ENCODE assay signal across 7 mouse cellular contexts in genomic region chr16:24449806-24450205, GRCm38 (mm10). TPM values are rescaled to one million over a fixed set of nuclear protein-coding genes. Genes with fewer than 3 reads are reported as not detected.
DNase-seq lines count a peak whose midpoint lies in the region; ATAC-seq lines count a peak whose summit lies in the region.

No protein-coding gene starts in this region.

- 26% methylated on average over 8 of the region's 8 CpGs for WGBS in neural tube, embryonic 11.5 days
- WGBS in neural tube, embryonic 15.5 days: 22% methylated on average over 8 of the region's 8 CpGs
- WGBS in heart, embryonic 10.5 days: 9% methylated on average over 8 of the region's 8 CpGs
- WGBS in kidney, embryonic 15.5 days: 20% methylated on average over 8 of the region's 8 CpGs

- 0 out of 2 replicates have a peak, but pooled peaks cover 6% of the 10 kb centered on the region for H3K4me1 ChIP-seq in neural tube, embryonic 11.5 days (ENCODE audit: control insufficient read depth, insufficient read depth, low read length)
- peaks cover 15% of the 10 kb centered on the region for H3K4me1 ChIP-seq in neural tube, embryonic 15.5 days
- peaks cover 78% of the 10 kb centered on the region for H3K4me1 ChIP-seq in heart, embryonic 10.5 days
- peaks cover 55% of the 10 kb centered on the region for H3K4me1 ChIP-seq in kidney, embryonic 15.5 days

- 0 out of 2 replicates have a peak overlapping the region, but pooled peaks have one; percentile 35 for H3K27ac ChIP-seq in neural tube, embryonic 11.5 days (ENCODE audit: low read depth, low read length)
- no peak overlapping the region for H3K27ac ChIP-seq in neural tube, embryonic 15.5 days (replicated peaks)
- H3K27ac ChIP-seq in heart, embryonic 10.5 days: peak overlapping the region; percentile 78
- H3K27ac ChIP-seq in kidney, embryonic 15.5 days: peak overlapping the region; percentile 54

- H3K4me3 ChIP-seq in neural tube, embryonic 11.5 days (ENCODE audit: low read depth, low read length): no peak overlapping the region
- H3K4me3 ChIP-seq in neural tube, embryonic 15.5 days (replicated peaks): no peak overlapping the region
- peak overlapping the region; percentile 29 for H3K4me3 ChIP-seq in heart, embryonic 10.5 days
- H3K4me3 ChIP-seq in kidney, embryonic 15.5 days (replicated peaks): no peak overlapping the region

- no peak overlapping the region for H3K4me2 ChIP-seq in neural tube, embryonic 11.5 days (ENCODE audit: low read depth)
- no peak overlapping the region for H3K4me2 ChIP-seq in neural tube, embryonic 15.5 days
- H3K4me2 ChIP-seq in kidney, embryonic 15.5 days: peak overlapping the region; percentile 14; the same call in 1 of the 2 replicates

- H3K36me3 ChIP-seq in neural tube, embryonic 11.5 days (ENCODE audit: control insufficient read depth, insufficient read depth, low read length): no peaks in the 10 kb centered on the region
- H3K36me3 ChIP-seq in neural tube, embryonic 15.5 days: no peaks in the 10 kb centered on the region
- H3K36me3 ChIP-seq in heart, embryonic 10.5 days: peaks cover 15% of the 10 kb centered on the region
- peaks cover 7% of the 10 kb centered on the region; the same call in 1 of the 2 replicates for H3K36me3 ChIP-seq in kidney, embryonic 15.5 days

- no peaks in the 10 kb centered on the region for H3K27me3 ChIP-seq in neural tube, embryonic 11.5 days (ENCODE audit: control insufficient read depth, insufficient read depth, low read length)
- H3K27me3 ChIP-seq in neural tube, embryonic 15.5 days (replicated peaks): no peaks in the 10 kb centered on the region
- H3K27me3 ChIP-seq in heart, embryonic 10.5 days (ENCODE audit: insufficient read depth, poor library complexity, severe bottlenecking): no peaks in the 10 kb centered on the region
- no peaks in the 10 kb centered on the region for H3K27me3 ChIP-seq in kidney, embryonic 15.5 days

- H3K9me3 ChIP-seq in neural tube, embryonic 11.5 days (ENCODE audit: control insufficient read depth, low read length): no peaks in the 10 kb centered on the region
- H3K9me3 ChIP-seq in neural tube, embryonic 15.5 days (replicated peaks): no peaks in the 10 kb centered on the region
- no peaks in the 10 kb centered on the region for H3K9me3 ChIP-seq in heart, embryonic 10.5 days
- no peaks in the 10 kb centered on the region for H3K9me3 ChIP-seq in kidney, embryonic 15.5 days (replicated peaks)

- H3K9ac ChIP-seq in neural tube, embryonic 11.5 days (ENCODE audit: low read length): no peak overlapping the region
- no peak overlapping the region for H3K9ac ChIP-seq in neural tube, embryonic 15.5 days (replicated peaks)
- H3K9ac ChIP-seq in kidney, embryonic 15.5 days: 0 out of 2 replicates have a peak overlapping the region, but pooled peaks have one; percentile 10

- no peak for ATAC-seq in neural tube, embryonic 11.5 days (ENCODE audit: insufficient read depth, low FRiP score, low TSS enrichment)
- no peak for ATAC-seq in neural tube, embryonic 15.5 days (ENCODE audit: low FRiP score)
- ATAC-seq in kidney, embryonic 15.5 days (replicated peaks; ENCODE audit: low FRiP score): 0 out of 2 replicates have a peak, but pooled peaks have one; percentile 23
- no peak for ATAC-seq in megakaryocyte, adult 5-6 weeks (ENCODE audit: poor library complexity, severe bottlenecking)

- no peak for DNase-seq in neural tube, embryonic 11.5 days (ENCODE audit: low spot score)
- no peak for DNase-seq in heart, embryonic 10.5 days (ENCODE audit: low spot score)
- DNase-seq in thymus, postnatal 25 days: peak; percentile 42
- no peak for DNase-seq in urinary bladder, postnatal 25 days (ENCODE audit: low spot score)

RNA-seq across cellular contexts. Expression of gene Lpp, which starts 56.5 kb away (rescaled TPM):
- polyA plus RNA-seq in neural tube, embryonic 11.5 days (2014; fragmentation: Nextera tagmentation; extraction: Ambion mirVana): 21.5 and 21.7 TPM in 2 replicates
- polyA plus RNA-seq in neural tube, embryonic 15.5 days (2015; fragmentation: Nextera tagmentation; extraction: Ambion mirVana): 10.6 and 19.5 TPM in 2 replicates
- 65.1 and 67.2 TPM in 2 replicates for polyA plus RNA-seq in heart, embryonic 10.5 days (2016; fragmentation: Nextera tagmentation; extraction: Ambion mirVana)
- polyA plus RNA-seq in kidney, embryonic 15.5 days (2015; fragmentation: Nextera tagmentation; extraction: Ambion mirVana): 50.8 and 58.6 TPM in 2 replicates
- total RNA-seq in megakaryocyte, adult 5-6 weeks (2015): 5.1 and 5.3 TPM in 2 replicates
- 3.1 and 3.7 TPM in 2 replicates for total RNA-seq in megakaryocyte, adult 5-6 weeks (2017)
